Mouse (Mus musculus): Measurements from ENCODE around the gene Map4k3. TPM values are rescaled to one million over a fixed set of nuclear protein-coding genes. Genes with fewer than 3 reads are reported as not detected.

The Map4k3 gene
- total and polyA plus RNA-seq, 3 experiments = 12.8 to 24.7 (median 24.4) TPM

DNA sequence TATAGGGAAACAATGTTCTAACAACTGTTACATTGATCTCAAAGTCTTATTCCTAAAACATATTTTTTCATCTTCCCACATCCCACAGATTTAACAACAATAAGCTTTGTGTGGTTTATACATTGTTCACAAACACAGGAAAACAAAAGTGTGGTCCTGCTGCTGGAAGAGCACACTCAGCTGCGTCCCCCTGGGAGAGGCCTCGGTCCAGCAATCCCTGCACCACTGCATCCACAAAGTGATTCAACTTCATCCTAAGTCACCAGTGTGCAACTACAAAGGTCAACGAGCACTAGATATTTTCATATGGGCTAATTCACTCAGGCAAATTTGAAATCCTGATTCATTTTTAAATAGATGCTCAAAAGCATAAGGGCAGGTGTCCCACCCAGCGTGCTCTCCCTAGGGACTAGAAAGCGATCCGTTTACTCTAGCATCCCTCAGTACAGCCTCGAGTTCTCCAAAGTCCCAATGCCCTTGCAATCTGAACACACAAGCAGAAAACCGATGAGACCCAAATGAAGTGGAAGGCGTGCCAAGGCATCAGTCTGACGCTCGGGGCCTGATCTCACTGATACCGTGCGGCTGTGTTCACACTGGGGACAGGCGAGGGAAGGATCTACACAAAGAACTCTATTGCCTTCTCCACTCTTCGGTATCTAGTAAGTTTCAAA lies 67.4 kb downstream of the Map4k3 start:
- Histone ChIP-seq H3K4me1 (ENCODE audit: control insufficient read depth, insufficient read depth, low read length) (peaks cover 8% of the 10 kb centered on the region), H3K79me2 (replicated peaks; ENCODE audit: control insufficient read depth, insufficient read depth, low read length) (peaks cover 7% of the 10 kb centered on the region; the same call in 1 of the 2 replicates), H3K27ac (no peak overlapping the region), H3K4me3 (no peak overlapping the region), H3K9ac (ENCODE audit: low read depth, low read length) (no peak overlapping the region), H3K27me3 (ENCODE audit: control insufficient read depth, insufficient read depth, low read length) (no peaks in the 10 kb centered on the region), H3K36me3 (ENCODE audit: control insufficient read depth, insufficient read depth, low read length) (peaks cover 9% of the 10 kb centered on the region)
- intact Hi-C loops (cut with DNase I) = no loop called here
- no peak for DNase-seq
- 74% methylated on average over 15 of the region's 15 CpGs for WGBS
- TF ChIP-seq POLR2A (IDR thresholded peaks at IDR 0.05; ENCODE audit: insufficient read depth, low read depth, low read length) = no peak
- TF ChIP-seq EP300 (IDR thresholded peaks at IDR 0.05; ENCODE audit: insufficient read depth, low read depth, low read length) = no peak
- no peak for TF ChIP-seq CTCF (IDR thresholded peaks at IDR 0.05)

DNA sequence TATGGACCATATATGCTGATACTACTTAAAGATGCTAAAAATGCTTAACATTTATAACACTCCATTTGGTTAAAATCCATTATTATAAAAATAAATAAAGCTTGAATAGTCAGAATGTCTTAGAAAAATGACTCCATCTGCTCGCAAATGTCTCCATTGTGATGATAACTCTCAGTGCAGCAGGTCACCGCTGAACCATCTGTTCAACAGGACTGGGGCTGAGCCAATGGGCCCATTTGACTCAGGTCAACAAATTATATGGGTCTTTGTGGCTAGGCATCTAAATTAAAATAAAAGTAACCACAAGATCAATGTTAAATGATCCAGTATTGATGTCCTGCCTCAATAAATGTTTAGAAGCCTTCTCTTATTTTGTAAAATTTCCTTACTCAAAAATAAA lies 68.1 kb downstream of the Map4k3 start:
- Histone ChIP-seq H3K27ac (no peak overlapping the region), H3K9ac (ENCODE audit: low read depth, low read length) (no peak overlapping the region), H3K4me3 (no peak overlapping the region), H3K36me3 (ENCODE audit: control insufficient read depth, insufficient read depth, low read length) (peaks cover 14% of the 10 kb centered on the region), H3K27me3 (ENCODE audit: control insufficient read depth, insufficient read depth, low read length) (no peaks in the 10 kb centered on the region), H3K79me2 (replicated peaks; ENCODE audit: control insufficient read depth, insufficient read depth, low read length) (peaks cover 7% of the 10 kb centered on the region; the same call in 1 of the 2 replicates), H3K4me1 (ENCODE audit: control insufficient read depth, insufficient read depth, low read length) (peaks cover 8% of the 10 kb centered on the region)
- DNase-seq = no peak
- no peak for TF ChIP-seq POLR2A (IDR thresholded peaks at IDR 0.05; ENCODE audit: insufficient read depth, low read depth, low read length)
- no peak for TF ChIP-seq EP300 (IDR thresholded peaks at IDR 0.05; ENCODE audit: insufficient read depth, low read depth, low read length)
- TF ChIP-seq CTCF (IDR thresholded peaks at IDR 0.05) = no peak
- intact Hi-C loops (cut with DNase I) = no loop called here
- 81% methylated on average over 2 of the region's 2 CpGs for WGBS

DNA sequence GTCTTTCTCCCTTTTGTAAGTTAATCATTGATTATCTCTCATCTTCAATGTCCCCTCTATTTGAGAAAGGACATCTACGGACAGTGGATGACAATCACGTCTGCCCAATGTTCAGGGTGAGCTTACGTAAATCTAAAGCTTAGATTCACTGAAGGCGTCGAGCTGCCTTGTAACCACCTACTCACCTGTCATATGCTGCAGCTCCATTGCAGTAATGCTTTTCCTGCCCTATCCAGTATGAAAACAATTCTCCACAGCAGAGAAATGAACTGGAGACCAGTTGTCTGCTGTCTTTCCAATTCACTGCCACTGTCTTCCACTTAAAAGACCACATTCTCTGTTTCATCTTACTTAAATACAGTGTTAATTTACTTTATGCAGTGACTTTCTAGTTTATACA lies 68.5 kb downstream of the Map4k3 start:
- peaks cover 8% of the 10 kb centered on the region for H3K4me1 ChIP-seq (ENCODE audit: control insufficient read depth, insufficient read depth, low read length)
- no peaks in the 10 kb centered on the region for H3K27me3 ChIP-seq (ENCODE audit: control insufficient read depth, insufficient read depth, low read length)
- H3K27ac ChIP-seq = no peak overlapping the region
- intact Hi-C loops (cut with DNase I) = no loop called here
- no peak overlapping the region for H3K4me3 ChIP-seq
- TF ChIP-seq POLR2A (IDR thresholded peaks at IDR 0.05; ENCODE audit: insufficient read depth, low read depth, low read length) = no peak
- no peak for TF ChIP-seq EP300 (IDR thresholded peaks at IDR 0.05; ENCODE audit: insufficient read depth, low read depth, low read length)
- TF ChIP-seq CTCF (IDR thresholded peaks at IDR 0.05) = no peak
- WGBS = 94% methylated on average over 5 of the region's 5 CpGs
- DNase-seq = no peak
- H3K79me2 ChIP-seq (replicated peaks; ENCODE audit: control insufficient read depth, insufficient read depth, low read length) = peaks cover 7% of the 10 kb centered on the region; the same call in 1 of the 2 replicates
- H3K9ac ChIP-seq (ENCODE audit: low read depth, low read length) = no peak overlapping the region
- peaks cover 14% of the 10 kb centered on the region for H3K36me3 ChIP-seq (ENCODE audit: control insufficient read depth, insufficient read depth, low read length)

DNA sequence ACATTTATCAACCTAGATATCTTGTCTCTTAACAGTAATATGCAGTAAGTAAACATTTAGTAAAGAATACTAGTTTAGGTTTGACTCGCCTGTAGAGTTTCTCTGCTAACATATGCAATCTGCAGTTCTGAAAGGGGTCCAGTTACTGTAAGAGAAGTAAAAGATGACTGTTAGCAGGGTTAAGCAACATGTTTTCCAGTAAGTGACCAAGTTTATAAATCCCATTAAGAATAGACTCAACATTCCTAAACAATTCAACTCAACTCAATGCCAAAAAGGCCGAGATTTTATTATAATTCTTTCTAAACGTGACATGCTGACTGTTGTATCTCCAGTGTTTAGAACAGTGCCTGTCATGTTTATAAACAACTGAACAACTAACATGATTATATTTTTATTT lies 74.0 kb downstream of the Map4k3 start:
- no peak for DNase-seq
- Histone ChIP-seq H3K27ac (no peak overlapping the region), H3K9ac (ENCODE audit: low read depth, low read length) (no peak overlapping the region), H3K4me3 (no peak overlapping the region), H3K36me3 (ENCODE audit: control insufficient read depth, insufficient read depth, low read length) (peaks cover 7% of the 10 kb centered on the region), H3K79me2 (replicated peaks; ENCODE audit: control insufficient read depth, insufficient read depth, low read length) (0 out of 2 replicates have a peak, but pooled peaks cover 2% of the 10 kb centered on the region), H3K4me1 (ENCODE audit: control insufficient read depth, insufficient read depth, low read length) (no peaks in the 10 kb centered on the region; the same call in 1 of the 2 replicates), H3K27me3 (ENCODE audit: control insufficient read depth, insufficient read depth, low read length) (no peaks in the 10 kb centered on the region)
- 92% methylated on average over 3 of the region's 3 CpGs for WGBS
- TF ChIP-seq POLR2A (IDR thresholded peaks at IDR 0.05; ENCODE audit: insufficient read depth, low read depth, low read length) (no peak), EP300 (IDR thresholded peaks at IDR 0.05; ENCODE audit: insufficient read depth, low read depth, low read length) (no peak), CTCF (IDR thresholded peaks at IDR 0.05) (no peak)
- intact Hi-C loops (cut with DNase I) = no loop called here

DNA sequence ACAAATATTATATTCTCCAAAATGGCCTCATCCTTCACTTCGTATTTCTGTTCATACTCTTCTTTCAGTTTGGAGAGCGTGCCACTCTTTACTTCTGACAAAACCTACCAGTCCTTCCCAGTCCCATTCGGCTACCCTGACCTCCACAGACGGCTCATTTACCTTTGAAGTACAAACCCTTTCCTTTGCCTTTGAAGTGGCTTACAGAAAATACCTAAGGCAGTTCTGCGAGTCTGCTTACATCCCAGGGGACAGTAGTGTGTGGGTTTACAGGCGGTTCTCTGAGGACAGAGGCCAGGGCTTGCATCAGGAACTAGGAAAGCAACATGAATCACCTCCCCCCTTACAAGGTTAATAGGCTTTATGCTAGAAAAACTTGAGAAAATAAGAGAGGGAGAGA lies 75.5 kb downstream of the Map4k3 start:
- Histone ChIP-seq H3K4me3 (no peak overlapping the region), H3K4me1 (ENCODE audit: control insufficient read depth, insufficient read depth, low read length) (no peaks in the 10 kb centered on the region; the same call in 1 of the 2 replicates), H3K9ac (ENCODE audit: low read depth, low read length) (no peak overlapping the region), H3K36me3 (ENCODE audit: control insufficient read depth, insufficient read depth, low read length) (peaks cover 7% of the 10 kb centered on the region), H3K27ac (no peak overlapping the region), H3K79me2 (replicated peaks; ENCODE audit: control insufficient read depth, insufficient read depth, low read length) (0 out of 2 replicates have a peak, but pooled peaks cover 2% of the 10 kb centered on the region), H3K27me3 (ENCODE audit: control insufficient read depth, insufficient read depth, low read length) (no peaks in the 10 kb centered on the region)
- no peak for DNase-seq
- TF ChIP-seq EP300 (IDR thresholded peaks at IDR 0.05; ENCODE audit: insufficient read depth, low read depth, low read length) = no peak
- no peak for TF ChIP-seq POLR2A (IDR thresholded peaks at IDR 0.05; ENCODE audit: insufficient read depth, low read depth, low read length)
- no peak for TF ChIP-seq CTCF (IDR thresholded peaks at IDR 0.05)
- WGBS = 76% methylated on average over 6 of the region's 6 CpGs
- intact Hi-C loops (cut with DNase I) = no loop called here

DNA sequence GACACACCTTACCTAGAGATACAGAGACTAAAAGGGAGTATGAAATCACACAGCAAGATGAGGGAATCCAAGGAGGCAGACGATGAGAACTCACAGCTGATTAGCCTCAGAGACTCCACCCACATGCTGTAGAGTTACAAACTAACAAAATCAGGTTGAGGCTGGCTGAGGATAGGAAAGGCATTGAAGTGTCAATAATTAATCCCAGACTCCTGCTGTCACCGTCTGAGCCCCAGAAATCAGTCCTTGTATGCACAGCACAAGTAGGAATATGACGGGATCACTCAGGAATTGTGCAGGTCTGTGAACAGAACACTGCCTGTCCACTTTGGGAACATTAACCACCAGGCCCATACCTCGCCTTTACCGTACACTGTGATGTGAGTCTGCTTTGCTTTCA lies 81.4 kb downstream of the Map4k3 start:
- H3K27ac ChIP-seq = no peak overlapping the region
- DNase-seq = no peak
- intact Hi-C loops (cut with DNase I) = no loop called here
- no peaks in the 10 kb centered on the region for H3K79me2 ChIP-seq (replicated peaks; ENCODE audit: control insufficient read depth, insufficient read depth, low read length)
- 74% methylated on average over 5 of the region's 5 CpGs for WGBS
- H3K4me1 ChIP-seq (ENCODE audit: control insufficient read depth, insufficient read depth, low read length) = no peaks in the 10 kb centered on the region
- H3K36me3 ChIP-seq (ENCODE audit: control insufficient read depth, insufficient read depth, low read length) = no peaks in the 10 kb centered on the region
- no peak overlapping the region for H3K4me3 ChIP-seq
- TF ChIP-seq EP300 (IDR thresholded peaks at IDR 0.05; ENCODE audit: insufficient read depth, low read depth, low read length) (no peak), POLR2A (IDR thresholded peaks at IDR 0.05; ENCODE audit: insufficient read depth, low read depth, low read length) (no peak), CTCF (IDR thresholded peaks at IDR 0.05) (no peak)
- no peak overlapping the region for H3K9ac ChIP-seq (ENCODE audit: low read depth, low read length)
- no peaks in the 10 kb centered on the region for H3K27me3 ChIP-seq (ENCODE audit: control insufficient read depth, insufficient read depth, low read length)

Data from heart, adult 2 months (tissue).